Mouse (Mus musculus) lung, postnatal 25 days (tissue): ENCODE measurements at regions not wholly inside any gene's neighbourhood (a gene's known extent, or its start where the extent isn't known, plus 50 kb on each side); places are given as distances from the start of the nearest gene placed in this dataset.

ENCODE experiments used
- DNase-seq: peaks from one replicate; pipeline ENCODE4 v3.0.0; 2022; ENCODE audit warnings: low spot score

DNA sequence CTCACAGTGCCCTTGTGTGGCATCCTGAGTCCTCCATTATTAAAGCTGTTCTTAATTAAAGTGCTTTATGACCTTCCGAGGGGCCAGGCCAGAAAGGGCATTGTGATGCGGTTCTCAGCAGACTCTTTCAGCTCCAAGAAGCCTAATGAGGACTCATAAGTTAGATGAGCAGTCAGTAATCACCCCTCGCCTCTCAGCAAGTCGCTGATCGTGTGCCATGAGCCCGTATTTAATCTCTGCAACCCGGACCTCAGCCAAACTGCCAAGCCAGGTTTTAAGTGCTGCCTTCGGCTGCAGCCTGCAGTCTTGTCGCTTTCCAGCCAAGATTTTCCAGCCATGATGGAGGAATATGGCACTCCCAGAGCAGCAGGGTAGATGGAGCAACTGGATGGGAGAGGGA lies 56.1 kb upstream of the Rbfox1 start:
- DNase-seq: no peak

DNA sequence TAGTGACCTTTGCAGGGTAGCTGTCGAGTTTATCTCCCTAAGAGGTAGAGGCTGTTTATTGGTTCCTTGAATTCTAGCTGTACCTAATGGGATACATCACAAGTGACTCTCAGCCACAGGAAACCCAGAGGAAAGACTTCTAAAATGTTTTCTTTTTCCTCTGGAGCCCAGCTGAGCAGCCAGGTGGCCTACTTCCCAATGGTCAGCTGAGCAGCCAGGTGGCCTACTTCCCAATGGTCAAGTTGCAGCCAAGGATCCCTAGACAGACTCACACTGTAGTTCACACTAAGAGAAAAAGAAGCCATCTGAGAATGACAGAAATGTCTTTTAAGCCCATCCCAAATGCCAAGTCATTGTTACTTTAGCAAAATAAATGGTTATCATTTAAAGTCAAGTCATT lies 61.8 kb upstream of the Rbfox1 start:
- no peak for DNase-seq

GRCm38 (mm10) chr16:5817166-5817565 lies 68.0 kb upstream of the Rbfox1 start:
- DNase-seq: no peak

DNA sequence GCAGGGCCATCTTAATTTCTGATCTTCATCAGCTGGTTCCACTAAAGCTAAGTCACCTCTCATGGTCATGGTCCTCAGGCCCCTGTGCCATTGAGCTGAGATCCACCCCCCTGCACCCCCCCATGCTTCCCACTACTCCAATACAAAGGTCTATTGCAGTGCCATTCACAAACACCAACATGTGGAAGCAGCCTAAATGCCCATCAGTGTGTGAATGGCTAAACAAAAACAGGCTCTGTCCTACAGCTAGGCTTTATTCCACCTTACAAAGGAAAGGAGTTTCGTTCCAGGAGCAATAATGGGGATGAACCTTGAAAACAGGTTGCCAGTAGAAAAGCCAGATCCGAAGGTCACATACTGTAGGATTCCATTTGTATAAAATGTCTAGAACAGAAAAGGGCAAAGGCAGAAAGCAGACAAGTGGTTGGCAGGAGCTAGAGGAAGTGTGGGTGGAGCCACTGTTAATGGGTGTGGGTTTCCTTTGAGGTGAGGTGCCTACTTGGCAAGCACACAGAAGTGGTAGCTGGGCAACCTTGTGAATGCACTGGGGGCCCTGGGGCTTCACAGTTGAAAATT lies 72.8 kb upstream of the Rbfox1 start:
- no peak for DNase-seq

DNA sequence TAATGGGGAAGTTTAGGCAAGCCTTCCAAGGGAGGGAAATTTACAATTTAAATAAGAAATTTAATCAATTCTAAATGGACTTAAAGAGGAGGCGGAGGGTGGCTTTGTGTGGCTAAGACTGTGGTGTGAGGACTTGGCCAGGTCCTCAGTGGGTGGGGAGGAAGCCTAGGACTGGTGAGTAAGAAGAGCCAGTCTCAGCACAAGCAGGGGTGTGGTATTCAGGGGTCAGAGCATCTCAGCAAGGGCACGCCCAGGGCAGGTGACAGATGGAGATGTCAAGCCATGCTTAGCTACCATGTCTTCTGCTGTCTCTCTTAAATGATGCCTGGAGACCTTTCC lies 73.5 kb upstream of the Rbfox1 start:
- no peak for DNase-seq

- no peak for DNase-seq
Observed at GRCm38 (mm10) chr16:5810986-5811653, 74.0 kb upstream of the Rbfox1 start.

DNA sequence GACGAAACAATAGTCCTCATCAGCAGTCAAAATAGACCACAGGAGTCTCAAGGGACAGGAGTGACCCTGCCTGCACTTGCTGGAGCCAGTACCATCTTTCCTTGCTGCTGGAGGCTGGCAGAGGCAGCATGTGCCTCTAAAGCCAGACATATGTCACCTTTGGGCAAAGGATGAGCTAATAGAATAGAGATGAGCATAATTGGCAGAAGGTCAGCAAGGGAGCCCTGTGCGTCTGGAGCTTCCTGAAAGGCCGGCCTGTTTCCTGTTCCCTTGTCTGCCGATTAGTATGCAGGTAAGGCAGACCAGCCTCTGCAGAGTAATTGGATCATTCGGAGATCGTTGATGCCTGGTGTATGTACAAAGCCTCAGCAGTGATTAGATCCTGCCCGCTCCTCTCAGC lies 87.0 kb upstream of the Rbfox1 start:
- no peak for DNase-seq

- DNase-seq: no peak
Observed at GRCm38 (mm10) chr16:5792216-5792615, 92.9 kb upstream of the Rbfox1 start.

DNA sequence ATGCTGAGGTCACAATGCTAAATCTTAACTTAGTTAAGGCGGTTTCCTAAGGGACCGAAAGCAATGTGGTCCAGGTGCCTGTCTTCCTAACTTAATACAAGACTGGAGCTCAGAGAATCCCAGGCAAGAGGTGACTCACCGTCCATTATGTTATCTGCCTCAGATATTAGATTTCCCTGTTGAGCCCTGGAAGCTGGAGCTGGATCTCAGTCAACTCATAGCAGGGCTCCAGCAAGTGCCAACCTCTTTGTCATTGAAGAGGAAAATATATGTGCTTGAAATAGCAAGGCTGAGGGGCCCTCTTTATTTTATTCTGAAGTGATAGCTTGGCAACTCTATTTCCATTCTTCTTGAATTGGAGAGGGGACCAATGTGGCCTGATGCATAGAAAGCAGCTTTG lies 95.0 kb upstream of the Rbfox1 start:
- DNase-seq: no peak

- no peak for DNase-seq
Observed at GRCm38 (mm10) chr16:5787206-5787605, 97.9 kb upstream of the Rbfox1 start.

GRCm38 (mm10) chr16:5766771-5767421 lies 118.3 kb upstream of the Rbfox1 start:
- DNase-seq: no peak

DNA sequence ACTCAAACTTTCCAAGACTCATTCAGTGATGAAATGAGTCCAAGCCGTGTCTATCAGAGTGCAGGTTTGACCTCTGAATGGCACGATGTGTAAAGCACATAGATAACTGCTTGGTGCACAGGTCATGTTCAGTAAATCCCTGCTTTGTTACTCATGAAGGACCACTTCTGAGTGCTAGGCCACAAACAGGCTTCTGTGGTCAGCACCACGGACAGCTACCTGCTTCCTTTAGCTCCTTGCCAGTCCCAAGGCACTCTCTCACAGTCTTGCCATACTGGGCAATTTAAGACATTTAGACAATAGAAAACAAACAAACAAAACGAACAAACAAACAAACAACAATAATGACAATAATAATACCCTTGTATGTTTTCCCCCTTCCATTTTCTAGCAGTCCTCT lies 120.0 kb upstream of the Rbfox1 start:
- no peak for DNase-seq

- no peak for DNase-seq
Observed at GRCm38 (mm10) chr16:5760821-5761220, 124.3 kb upstream of the Rbfox1 start.

DNA sequence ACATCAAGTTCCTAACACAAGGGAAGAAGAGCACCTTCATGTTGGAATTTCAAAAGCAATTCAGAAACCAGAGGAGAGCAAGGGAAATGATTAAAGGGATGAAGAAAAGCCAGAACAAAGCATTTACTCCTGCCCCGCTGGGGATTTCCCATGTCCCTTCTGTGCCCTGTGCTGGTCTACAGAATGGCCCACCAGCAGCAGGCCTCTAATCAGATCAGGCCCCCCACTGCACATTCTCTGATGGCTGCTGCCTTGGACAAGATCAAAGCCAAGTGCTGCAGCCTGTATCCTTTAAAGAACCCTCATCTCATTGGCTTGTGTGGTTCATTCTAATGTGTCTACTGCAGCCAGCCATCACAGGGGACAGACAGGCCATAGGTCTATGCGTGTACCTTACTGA lies 126.1 kb upstream of the Rbfox1 start:
- DNase-seq: no peak

- DNase-seq: no peak
Observed at GRCm38 (mm10) chr16:5742716-5743507, 142.2 kb upstream of the Rbfox1 start.

- no peak for DNase-seq
Observed at GRCm38 (mm10) chr16:5740776-5741175, 144.4 kb upstream of the Rbfox1 start.

DNA sequence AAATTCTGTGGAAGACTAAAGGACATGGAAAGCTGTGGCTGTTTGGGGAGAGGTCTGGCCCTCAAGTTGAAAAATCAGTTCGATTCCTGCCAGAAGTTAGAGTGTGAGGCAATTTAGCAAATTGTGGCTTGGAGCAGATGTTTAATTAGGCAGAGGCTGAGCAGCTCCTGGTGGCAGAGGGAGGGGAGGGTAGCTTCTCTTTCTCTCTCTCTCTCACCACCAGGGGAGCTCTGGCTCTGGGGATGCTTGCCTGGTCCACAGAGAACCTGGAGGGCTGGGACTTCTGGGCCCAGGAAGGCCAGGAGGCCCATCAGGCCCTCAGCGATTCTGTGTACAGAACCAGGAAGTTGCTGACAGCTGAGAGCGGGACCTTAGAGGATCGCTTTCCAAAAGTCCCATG lies 151.5 kb upstream of the Rbfox1 start:
- no peak for DNase-seq

DNA sequence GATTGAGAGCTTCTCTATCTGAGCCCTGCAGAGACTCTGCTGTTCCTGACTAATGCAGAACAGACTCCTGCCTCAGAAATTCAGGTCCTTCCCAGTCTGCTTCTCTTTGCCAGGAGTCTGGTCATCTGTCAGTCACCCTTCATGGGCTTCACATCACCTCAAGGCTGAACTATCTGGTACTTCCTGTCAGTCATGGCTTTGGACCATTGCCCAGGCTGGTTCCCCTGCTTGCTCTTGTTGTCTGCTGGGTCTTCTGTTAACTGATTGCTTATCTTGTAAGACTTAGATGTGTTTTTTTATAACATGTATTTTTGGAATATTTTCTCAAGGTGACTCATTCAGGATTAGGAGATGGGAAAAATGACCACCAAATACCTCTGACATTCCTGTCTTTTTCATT lies 162.6 kb upstream of the Rbfox1 start:
- DNase-seq: no peak

DNA sequence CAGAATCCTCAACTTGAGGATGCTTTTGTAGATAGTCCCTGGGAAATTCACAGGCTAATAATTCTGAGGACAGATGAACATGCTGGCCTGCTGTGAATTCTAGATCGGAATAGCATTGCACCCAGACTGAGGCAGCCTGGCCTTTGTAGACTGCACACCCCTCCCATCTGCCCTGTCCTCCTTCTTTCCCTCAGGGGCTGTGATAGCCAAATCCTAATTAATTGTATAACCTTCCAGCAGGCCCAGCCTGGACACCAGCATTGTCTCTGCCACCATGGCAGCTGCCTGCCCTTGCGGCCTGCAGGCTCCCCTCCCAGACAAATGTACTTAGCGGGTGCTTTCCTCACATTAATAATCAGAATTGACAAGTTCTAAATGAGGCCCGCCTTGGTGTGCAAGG lies 171.7 kb upstream of the Rbfox1 start:
- DNase-seq: no peak

GRCm38 (mm10) chr16:5709831-5710230 lies 175.3 kb upstream of the Rbfox1 start:
- DNase-seq: no peak

DNA sequence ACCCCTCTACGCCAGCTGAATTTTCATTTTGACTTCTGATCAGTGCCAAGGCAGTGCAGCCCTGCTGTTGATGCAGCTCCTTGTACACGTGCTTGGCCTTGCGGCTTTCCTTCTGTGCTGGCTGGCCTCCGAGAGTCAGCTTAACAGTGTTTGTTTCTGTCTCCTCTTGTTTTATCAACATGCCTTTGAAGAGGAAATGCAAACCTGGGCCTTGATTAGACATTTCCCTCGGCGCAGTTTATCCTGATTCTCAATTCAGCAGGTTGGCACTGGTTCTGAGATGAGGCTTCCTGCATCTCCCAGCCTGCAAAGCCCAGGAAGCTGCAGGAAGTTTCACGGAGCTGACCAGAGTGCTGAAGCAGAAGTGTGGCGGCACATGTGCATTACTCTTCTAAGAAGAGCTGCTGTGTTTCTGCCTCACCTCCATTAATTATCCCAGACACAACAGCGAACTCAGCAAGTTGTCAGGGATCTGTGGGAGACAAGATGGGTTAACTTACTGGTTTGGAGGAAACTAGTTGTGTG lies 184.4 kb upstream of the Rbfox1 start:
- DNase-seq: no peak

GRCm38 (mm10) chr16:5688322-5688721 lies 196.8 kb upstream of the Rbfox1 start:
- DNase-seq: no peak
